Mouse (Mus musculus): ENCODE measurements around the gene Dpf3.

DNA sequence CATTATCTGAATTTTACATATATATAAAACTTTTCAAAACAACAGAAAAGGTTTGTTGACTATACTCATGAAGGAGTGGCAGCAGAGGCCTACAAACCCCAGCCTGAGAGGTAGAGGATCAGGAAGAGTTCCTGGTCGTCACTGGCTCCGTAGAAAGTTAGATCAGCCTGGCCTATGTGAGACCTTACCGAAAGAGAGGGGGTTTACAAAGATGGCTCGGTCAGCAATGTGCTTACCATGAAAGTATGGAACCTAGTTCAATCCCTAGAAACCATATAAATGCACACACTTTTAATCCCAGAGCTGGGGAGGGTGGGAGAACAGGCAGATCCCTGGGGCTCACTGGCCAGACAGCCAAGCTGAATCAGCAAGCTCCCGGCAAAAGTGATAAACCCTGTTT is 118.1 kb downstream of the Dpf3 start:
- TF ChIP-seq POLR2A (IDR thresholded peaks at IDR 0.05; ENCODE audit: insufficient read length, low read depth) (no peak), USF1 (IDR thresholded peaks at IDR 0.05; ENCODE audit: low read depth) (no peak), SRF (IDR thresholded peaks at IDR 0.05; ENCODE audit: control insufficient read depth, insufficient read length, low read depth) (no peak), CEBPB (IDR thresholded peaks at IDR 0.05; ENCODE audit: insufficient read depth, poor library complexity, severe bottlenecking) (no peak), E2F4 (IDR thresholded peaks at IDR 0.05; ENCODE audit: insufficient read depth) (no peak), MYOD1 (IDR thresholded peaks at IDR 0.05; ENCODE audit: control insufficient read depth in 1 of 3, insufficient read length in 2 of 3, low read depth in 2 of 3) (no peak), MYOG (IDR thresholded peaks at IDR 0.05; ENCODE audit: control insufficient read depth in 1 of 3, insufficient read depth in 1 of 3, insufficient read length in 2 of 3, low read depth in 2 of 3) (no peak), TCF3 (IDR thresholded peaks at IDR 0.05; ENCODE audit: insufficient read length, low read depth) (no peak), POLR2AphosphoS2 (IDR thresholded peaks at IDR 0.05; ENCODE audit: insufficient read length, low read depth) (no peak), REST (IDR thresholded peaks at IDR 0.05; ENCODE audit: insufficient read depth, insufficient read length) (no peak)
